13 mouse cellular contexts compared by ENCODE assay signal in genomic region chr12:79865179-79865552, GRCm38 (mm10).
DNase-seq lines count a peak whose midpoint lies in the region; ATAC-seq and TF ChIP-seq lines count a peak whose summit lies in the region.
"Had no signal": no experiment of that assay in that cellular context is flagged by ENCODE, and none has a peak within 500 bp of the region (broad histone marks: within the 10 kb centered on the region; RNA-seq: fewer than 3 reads in every experiment).

No protein-coding gene starts in this region.

- DNase-seq in kidney, adult 2 months: no peak
- peak; percentile 9 for DNase-seq in ZHBTc4 (ENCODE audit: low read depth, low spot score)
- no peak for DNase-seq in natural killer cell, adult 2 months (ENCODE audit: low spot score in 2 of 2)
- no peak for DNase-seq in liver, postnatal 0 days
- DNase-seq in right cerebral cortex, postnatal 36 days (ENCODE audit: low spot score in 2 of 2): no peak
- DNase-seq: adrenal gland, adult 8-10 months; cerebellum, postnatal 14 days; right cerebral cortex, postnatal 25 days; thymus, postnatal 4 days had no signal

- 36% methylated on average over 6 of the region's 6 CpGs for WGBS in kidney, embryonic 15.5 days
- WGBS in kidney, adult 2 months: 63% methylated on average over 6 of the region's 6 CpGs
- WGBS in limb, embryonic 13.5 days: 48% methylated on average over 6 of the region's 6 CpGs
- 55% methylated on average over 6 of the region's 6 CpGs for WGBS in liver, postnatal 0 days (ENCODE audit: insufficient replicate concordance)

- H3K4me1 ChIP-seq in kidney, embryonic 15.5 days: peaks cover 24% of the 10 kb centered on the region
- peaks cover 3% of the 10 kb centered on the region for H3K4me1 ChIP-seq in kidney, adult 2 months (ENCODE audit: control insufficient read depth, insufficient read depth, low read length)
- H3K4me1 ChIP-seq in embryonic fibroblast, embryonic 13.5 days (ENCODE audit: control insufficient read depth, insufficient read depth, low read length): peaks cover 3% of the 10 kb centered on the region; the same call in 1 of the 2 replicates
- peaks cover 24% of the 10 kb centered on the region for H3K4me1 ChIP-seq in limb, embryonic 13.5 days
- no peaks in the 10 kb centered on the region for H3K4me1 ChIP-seq in liver, postnatal 0 days (ENCODE audit: insufficient read depth)
- H3K4me1 ChIP-seq: hindbrain, embryonic 15.5 days had no signal

- peak overlapping the region; percentile 67 for H3K27ac ChIP-seq in kidney, embryonic 15.5 days
- no peak overlapping the region for H3K27ac ChIP-seq in kidney, adult 2 months (ENCODE audit: insufficient read depth, low read depth, low read length)
- H3K27ac ChIP-seq in embryonic fibroblast, embryonic 13.5 days (ENCODE audit: insufficient read depth, low read length): peak overlapping the region; percentile 69
- H3K27ac ChIP-seq in limb, embryonic 13.5 days: peak overlapping the region; percentile 67
- no peak overlapping the region for H3K27ac ChIP-seq in liver, postnatal 0 days (ENCODE audit: low read depth)
- H3K27ac ChIP-seq: hindbrain, embryonic 15.5 days had no signal

- no peak for TF ChIP-seq CTCF in kidney, adult 2 months (conservative IDR thresholded peaks at IDR 0.05; ENCODE audit: insufficient read depth, insufficient read length, low read depth, low read length)
- no peak for TF ChIP-seq CTCF in embryonic fibroblast, embryonic 13.5 days (IDR thresholded peaks at IDR 0.05; ENCODE audit: borderline replicate concordance, insufficient read depth, low read length)
- TF ChIP-seq CTCF in liver, postnatal 0 days (IDR thresholded peaks at IDR 0.05; ENCODE audit: low read depth): no peak

- ATAC-seq in kidney, embryonic 15.5 days (replicated peaks; ENCODE audit: low FRiP score): peak; percentile 76; the same call in 1 of the 2 replicates
- no peak for ATAC-seq in limb, embryonic 13.5 days (ENCODE audit: low FRiP score, low read depth)
- no peak for ATAC-seq in liver, postnatal 0 days

- no peak overlapping the region for H3K9ac ChIP-seq in kidney, embryonic 15.5 days
- H3K9ac ChIP-seq in limb, embryonic 13.5 days: no peak overlapping the region
- H3K9ac ChIP-seq in liver, postnatal 0 days (replicated peaks): no peak overlapping the region
- H3K9ac ChIP-seq: hindbrain, embryonic 15.5 days had no signal

- H3K4me3 ChIP-seq in kidney, embryonic 15.5 days (replicated peaks): no peak overlapping the region
- no peak overlapping the region for H3K4me3 ChIP-seq in kidney, adult 2 months (ENCODE audit: insufficient read depth, low read depth, low read length)
- H3K4me3 ChIP-seq in embryonic fibroblast, embryonic 13.5 days (ENCODE audit: insufficient read depth, low read length): no peak overlapping the region
- H3K4me3 ChIP-seq in limb, embryonic 13.5 days: no peak overlapping the region
- no peak overlapping the region for H3K4me3 ChIP-seq in liver, postnatal 0 days (ENCODE audit: low read depth, low read length)
- H3K4me3 ChIP-seq: hindbrain, embryonic 15.5 days had no signal

- H3K9me3 ChIP-seq in kidney, embryonic 15.5 days (replicated peaks): peaks cover 3% of the 10 kb centered on the region; the same call in 1 of the 2 replicates
- H3K9me3 ChIP-seq in limb, embryonic 13.5 days: peaks cover 9% of the 10 kb centered on the region
- no peaks in the 10 kb centered on the region for H3K9me3 ChIP-seq in liver, postnatal 0 days (ENCODE audit: low read length)

- H3K4me2 ChIP-seq in kidney, embryonic 15.5 days: no peak overlapping the region
- H3K4me2 ChIP-seq in limb, embryonic 13.5 days (replicated peaks): no peak overlapping the region
- H3K4me2 ChIP-seq in liver, postnatal 0 days (ENCODE audit: low read depth, low read length): no peak overlapping the region
- H3K4me2 ChIP-seq: hindbrain, embryonic 15.5 days had no signal

- no peak for TF ChIP-seq POLR2A in kidney, adult 2 months (IDR thresholded peaks at IDR 0.05; ENCODE audit: low read depth, low read length)
- TF ChIP-seq POLR2A in embryonic fibroblast, embryonic 13.5 days (IDR thresholded peaks at IDR 0.05; ENCODE audit: low read depth, low read length): no peak

- no peaks in the 10 kb centered on the region for H3K27me3 ChIP-seq in kidney, embryonic 15.5 days
- H3K27me3 ChIP-seq in kidney, adult 2 months (replicated peaks; ENCODE audit: control insufficient read depth, insufficient read depth, low read length): no peaks in the 10 kb centered on the region
- no peaks in the 10 kb centered on the region for H3K27me3 ChIP-seq in limb, embryonic 13.5 days
- no peaks in the 10 kb centered on the region for H3K27me3 ChIP-seq in liver, postnatal 0 days (ENCODE audit: insufficient read depth, low read length)
- H3K27me3 ChIP-seq: hindbrain, embryonic 15.5 days had no signal

- TF ChIP-seq EP300 in liver, postnatal 0 days (IDR thresholded peaks at IDR 0.05; ENCODE audit: low read depth): no peak

- H3K36me3 ChIP-seq in kidney, embryonic 15.5 days: no peaks in the 10 kb centered on the region
- H3K36me3 ChIP-seq in kidney, adult 2 months (ENCODE audit: control insufficient read depth, insufficient read depth, low read length): no peaks in the 10 kb centered on the region
- no peaks in the 10 kb centered on the region for H3K36me3 ChIP-seq in limb, embryonic 13.5 days
- no peaks in the 10 kb centered on the region for H3K36me3 ChIP-seq in liver, postnatal 0 days (replicated peaks; ENCODE audit: insufficient read depth, low read length)
- H3K36me3 ChIP-seq: hindbrain, embryonic 15.5 days had no signal

Comparison
In these comparisons a context has a peak if more than half of its experiments do, and no peak if none do; other contexts are left out.
1. H3K27ac ChIP-seq: peak in kidney, embryonic 15.5 days (single experiment), embryonic fibroblast, embryonic 13.5 days (single experiment) and limb, embryonic 13.5 days (single experiment); none in kidney, adult 2 months (single experiment) and liver, postnatal 0 days (single experiment).